Mouse (Mus musculus) B cell, adult (primary cell): Measurements from ENCODE around the gene Minpp1. TPM values are rescaled to one million over a fixed set of nuclear protein-coding genes. Genes with fewer than 3 reads are reported as not detected.

Experiments used
- total RNA-seq: library from RNA; stranded (reverse); gene quantifications from 4 replicates; pipeline ENCODE4 v1.2.4, GENCODE M21; 2023; ENCODE audit not compliant: inconsistent age

Gene Minpp1
- total RNA-seq = 21.6 to 26.1 TPM (median 22.6 TPM) in 4 replicates

GRCm38 (mm10) chr19:32485681-32486105 lies at the start of gene Minpp1:
TSS of gene Minpp1 (plus strand) at chr19:32485769.

GRCm38 (mm10) chr19:32466478-32466877 lies 19.1 kb upstream of the Minpp1 start, which contains the start of gene Rpl9-ps6:
TSS of gene Rpl9-ps6 (minus strand) at chr19:32466578.

Other genes starting within 250 kb of the Minpp1 start
- gene Sgms1, start 96.1 kb upstream of the Minpp1 start, total RNA-seq = 199 to 210 TPM (median 203 TPM) in 4 replicates
- gene Rpl9-ps6, start 19.2 kb upstream of the Minpp1 start, total RNA-seq = 56.6 to 82.6 TPM (median 69.5 TPM) in 4 replicates
- not detected in 4 replicates for gene Papss2, start 110.0 kb downstream of the Minpp1 start, total RNA-seq